Comparison of ENCODE assay signal across 8 mouse cellular contexts in genomic region chr2:163438619-163439451, GRCm38 (mm10). TPM values are rescaled to one million over a fixed set of nuclear protein-coding genes. Genes with fewer than 3 reads are reported as not detected.
DNase-seq lines count a peak whose midpoint lies in the region; ATAC-seq lines count a peak whose summit lies in the region.
"Had no signal": no experiment of that assay in that cellular context is flagged by ENCODE, and none has a peak within 500 bp of the region (broad histone marks: within the 10 kb centered on the region; RNA-seq: fewer than 3 reads in every experiment).

No protein-coding gene starts in this region.

- peak overlapping the region; percentile 91 for H3K4me2 ChIP-seq in midbrain, embryonic 16.5 days (ENCODE audit: low read length)

- H3K4me1 ChIP-seq in midbrain, embryonic 16.5 days (ENCODE audit: control insufficient read depth, insufficient read depth, low read length): peaks cover 31% of the 10 kb centered on the region

- WGBS in midbrain, embryonic 16.5 days: 1% methylated on average over 29 of the region's 30 CpGs

- DNase-seq in thymus, postnatal 0 days (ENCODE audit: low spot score): peak; percentile 12
- no peak for DNase-seq in thymus, postnatal 36 days
- peak; percentile 67 for DNase-seq in cerebellum, adult 8-10 months
- peak; percentile 50 to 59 for DNase-seq in kidney, postnatal 25 days
- no peak for DNase-seq in spleen, postnatal 14 days (ENCODE audit: low spot score in 2 of 2)

- peak; percentile 43; the same call in 1 of the 2 replicates for ATAC-seq in granulocyte monocyte progenitor cell, adult 5-6 weeks (replicated peaks; ENCODE audit: poor library complexity, severe bottlenecking)
- ATAC-seq in midbrain, embryonic 16.5 days: peak; percentile 64

- H3K9ac ChIP-seq in midbrain, embryonic 16.5 days (ENCODE audit: low read depth, low read length): peak overlapping the region; percentile 92

- no peaks in the 10 kb centered on the region for H3K36me3 ChIP-seq in midbrain, embryonic 16.5 days (ENCODE audit: control insufficient read depth, insufficient read depth, low read length)

- peak overlapping the region; percentile 79 for H3K4me3 ChIP-seq in midbrain, embryonic 16.5 days (ENCODE audit: low read depth, low read length)

- H3K9me3 ChIP-seq in midbrain, embryonic 16.5 days (replicated peaks; ENCODE audit: control insufficient read depth, low read length, poor library complexity, severe bottlenecking): no peaks in the 10 kb centered on the region

- H3K27me3 ChIP-seq in midbrain, embryonic 16.5 days (ENCODE audit: control insufficient read depth, insufficient read depth, low read depth, low read length): no peaks in the 10 kb centered on the region

- H3K27ac ChIP-seq in midbrain, embryonic 16.5 days (ENCODE audit: low read length): peak overlapping the region; percentile 94

RNA-seq across cellular contexts. Expression of gene Gdap1l1, which starts 0.6 kb away (rescaled TPM):
- 0.41 and 0.44 TPM in 2 replicates for polyA plus RNA-seq in thymus, postnatal 0 days (2015; fragmentation: Nextera tagmentation; extraction: Ambion mirVana)
- not detected in 2 replicates for total RNA-seq in granulocyte monocyte progenitor cell, adult 5-6 weeks (2014; fragmentation: Nextera tagmentation)
- not detected in 2 replicates for total RNA-seq in granulocyte monocyte progenitor cell, adult 5-6 weeks (2017)
- polyA plus RNA-seq in midbrain, embryonic 16.5 days (2015; fragmentation: Nextera tagmentation; extraction: Ambion mirVana): 145 and 148 TPM in 2 replicates

RNA-seq across cellular contexts. Expression of gene Oser1, which starts 14.3 kb away (rescaled TPM):
- 86.6 and 89.2 TPM in 2 replicates for polyA plus RNA-seq in thymus, postnatal 0 days (2015; fragmentation: Nextera tagmentation; extraction: Ambion mirVana)
- 76.0 and 92.9 TPM in 2 replicates for total RNA-seq in granulocyte monocyte progenitor cell, adult 5-6 weeks (2014; fragmentation: Nextera tagmentation)
- total RNA-seq in granulocyte monocyte progenitor cell, adult 5-6 weeks (2017): 91.0 and 101 TPM in 2 replicates
- 75.8 and 80.0 TPM in 2 replicates for polyA plus RNA-seq in midbrain, embryonic 16.5 days (2015; fragmentation: Nextera tagmentation; extraction: Ambion mirVana)

RNA-seq across cellular contexts. Expression of gene Fitm2, which starts 33.6 kb away (rescaled TPM):
- polyA plus RNA-seq in thymus, postnatal 0 days (2015; fragmentation: Nextera tagmentation; extraction: Ambion mirVana): 5.5 and 5.7 TPM in 2 replicates
- 2.7 and 2.9 TPM in 2 replicates for total RNA-seq in granulocyte monocyte progenitor cell, adult 5-6 weeks (2014; fragmentation: Nextera tagmentation)
- total RNA-seq in granulocyte monocyte progenitor cell, adult 5-6 weeks (2017): 5.4 and 6.0 TPM in 2 replicates
- 16.9 and 17.5 TPM in 2 replicates for polyA plus RNA-seq in midbrain, embryonic 16.5 days (2015; fragmentation: Nextera tagmentation; extraction: Ambion mirVana)

RNA-seq across cellular contexts. Expression of gene Jph2, which starts 41.0 kb away (rescaled TPM):
- 0.19 and 0.22 TPM in 2 replicates for polyA plus RNA-seq in thymus, postnatal 0 days (2015; fragmentation: Nextera tagmentation; extraction: Ambion mirVana)
- total RNA-seq in granulocyte monocyte progenitor cell, adult 5-6 weeks (2014; fragmentation: Nextera tagmentation): not detected in 2 replicates
- not detected in 2 replicates for total RNA-seq in granulocyte monocyte progenitor cell, adult 5-6 weeks (2017)
- polyA plus RNA-seq in midbrain, embryonic 16.5 days (2015; fragmentation: Nextera tagmentation; extraction: Ambion mirVana): 0.82 and 1.1 TPM in 2 replicates

RNA-seq across cellular contexts. Expression of gene R3hdml, which starts 53.3 kb away (rescaled TPM):
- polyA plus RNA-seq in thymus, postnatal 0 days (2015; fragmentation: Nextera tagmentation; extraction: Ambion mirVana): 0.19 and 0.21 TPM in 2 replicates
- not detected in 2 replicates for total RNA-seq in granulocyte monocyte progenitor cell, adult 5-6 weeks (2014; fragmentation: Nextera tagmentation)
- total RNA-seq in granulocyte monocyte progenitor cell, adult 5-6 weeks (2017): not detected in 2 replicates
- 0.39 TPM in 1 of 2 replicates, not detected in the other for polyA plus RNA-seq in midbrain, embryonic 16.5 days (2015; fragmentation: Nextera tagmentation; extraction: Ambion mirVana)
- polyA plus RNA-seq: gonadal fat pad, adult 2 months had no signal

Comparison
In these comparisons a context has a peak if more than half of its experiments do, and no peak if none do; other contexts are left out.
1. DNase-seq: peak in thymus, postnatal 0 days (single experiment), cerebellum, adult 8-10 months (single experiment) and kidney, postnatal 25 days (2 of 2); none in thymus, postnatal 36 days (0 of 2) and spleen, postnatal 14 days (0 of 2).
2. RNA of gene Gdap1l1, which starts 0.6 kb away (polyA plus RNA-seq): 145 to 148 TPM in midbrain, embryonic 16.5 days; 0.41 to 0.44 TPM in thymus, postnatal 0 days; every median in the first group is over 100 times any median in the second.